8 mouse cellular contexts compared by ENCODE assay signal in genomic region chr1:172046938-172047337, GRCm38 (mm10). TPM values are rescaled to one million over a fixed set of nuclear protein-coding genes. Genes with fewer than 3 reads are reported as not detected.
A peak's percentile ranks its signal among the peaks of the same experiment; 100 is the strongest.
DNase-seq lines count a peak whose midpoint lies in the region; ATAC-seq and TF ChIP-seq lines count a peak whose summit lies in the region.

No protein-coding gene starts in this region.

- H3K9me3 ChIP-seq in kidney, embryonic 14.5 days (ENCODE audit: control insufficient read depth, low read length), result no peaks in the 10 kb centered on the region
- H3K9me3 ChIP-seq in lung, embryonic 14.5 days (ENCODE audit: low read depth, low read length), result no peaks in the 10 kb centered on the region

- TF ChIP-seq CTCF in lung, embryonic 14.5 days (IDR thresholded peaks at IDR 0.05; ENCODE audit: low read depth), result peak; percentile 90

- peaks cover 9% of the 10 kb centered on the region; the same call in 1 of the 2 replicates for H3K4me1 ChIP-seq in kidney, embryonic 14.5 days (ENCODE audit: control insufficient read depth, insufficient read depth, low read length)
- no peaks in the 10 kb centered on the region for H3K4me1 ChIP-seq in lung, embryonic 14.5 days (ENCODE audit: insufficient read depth)

- H3K4me3 ChIP-seq in kidney, embryonic 14.5 days (ENCODE audit: low read length), result no peak overlapping the region
- no peak overlapping the region for H3K4me3 ChIP-seq in lung, embryonic 14.5 days (ENCODE audit: low read depth, low read length)

- peak; percentile 85 for DNase-seq in ES-CJ7 (ENCODE audit: low read depth, low spot score)
- peak; percentile 82 for DNase-seq in adrenal gland, postnatal 10 days
- peak; percentile 73 for DNase-seq in embryo, embryonic 11.5 days (ENCODE audit: low read depth, low spot score)
- DNase-seq in heart, adult 8-10 months (ENCODE audit: low spot score), result peak; percentile 46
- DNase-seq in lung, embryonic 14.5 days, result peak; percentile 88
- DNase-seq in ovary, postnatal 36 days (ENCODE audit: low spot score), result peak; percentile 61
- DNase-seq in urinary bladder, postnatal 25 days (ENCODE audit: low spot score), result peak; percentile 57

- H3K9ac ChIP-seq in kidney, embryonic 14.5 days (ENCODE audit: low read depth, low read length), result no peak overlapping the region
- no peak overlapping the region for H3K9ac ChIP-seq in lung, embryonic 14.5 days

- WGBS in kidney, embryonic 14.5 days, result 9% methylated on average over 5 of the region's 5 CpGs
- WGBS in lung, embryonic 14.5 days, result 11% methylated on average over 5 of the region's 5 CpGs

- peak; percentile 67 for ATAC-seq in kidney, embryonic 14.5 days (ENCODE audit: low FRiP score, low TSS enrichment)
- peak; percentile 70 for ATAC-seq in lung, embryonic 14.5 days (ENCODE audit: insufficient read depth)

- H3K27ac ChIP-seq in kidney, embryonic 14.5 days (ENCODE audit: low read depth, low read length), result no peak overlapping the region
- no peak overlapping the region for H3K27ac ChIP-seq in lung, embryonic 14.5 days (ENCODE audit: low read depth)

- no peak overlapping the region for H3K4me2 ChIP-seq in kidney, embryonic 14.5 days (replicated peaks; ENCODE audit: low read depth, low read length)
- H3K4me2 ChIP-seq in lung, embryonic 14.5 days, result no peak overlapping the region

- no peaks in the 10 kb centered on the region for H3K27me3 ChIP-seq in kidney, embryonic 14.5 days (ENCODE audit: control insufficient read depth, insufficient read depth, low read length)
- H3K27me3 ChIP-seq in lung, embryonic 14.5 days (ENCODE audit: insufficient read depth, low read length), result peaks cover 4% of the 10 kb centered on the region; the same call in 1 of the 2 replicates

- H3K36me3 ChIP-seq in kidney, embryonic 14.5 days (ENCODE audit: control insufficient read depth, insufficient read depth, low read length), result no peaks in the 10 kb centered on the region
- H3K36me3 ChIP-seq in lung, embryonic 14.5 days (ENCODE audit: insufficient read depth), result no peaks in the 10 kb centered on the region

RNA-seq across cellular contexts. Expression of gene Nhlh1, which starts 10.4 kb away (rescaled TPM):
- total RNA-seq in adrenal gland, postnatal 10 days (2021), result under 1 TPM in 1 of 2 experiments, not detected in 1; 0.09 TPM
- total RNA-seq in heart, adult 8-10 months (2022), result not detected
- not detected in 2 replicates for polyA plus RNA-seq in kidney, embryonic 14.5 days (2014; fragmentation: Nextera tagmentation; extraction: Ambion mirVana)
- not detected in 2 replicates for polyA plus RNA-seq in lung, embryonic 14.5 days (2014; fragmentation: Nextera tagmentation; extraction: Ambion mirVana)

RNA-seq across cellular contexts. Expression of gene Vangl2, which starts 18.7 kb away (rescaled TPM):
- total RNA-seq in adrenal gland, postnatal 10 days (2021), result 10 to 100 TPM in 1 of 2 experiments, 1 to 10 TPM in 1; 6.3 to 10.6 TPM
- total RNA-seq in heart, adult 8-10 months (2022), result 1 to 10 TPM in 2 of 4 experiments, under 1 TPM in 2; 0.86 to 1.7 (median 1.1) TPM
- 18.2 and 19.0 TPM in 2 replicates for polyA plus RNA-seq in kidney, embryonic 14.5 days (2014; fragmentation: Nextera tagmentation; extraction: Ambion mirVana)
- 17.1 TPM in 2 replicates for polyA plus RNA-seq in lung, embryonic 14.5 days (2014; fragmentation: Nextera tagmentation; extraction: Ambion mirVana)

RNA-seq across cellular contexts. Expression of gene Copa, which starts 35.4 kb away (rescaled TPM):
- total RNA-seq in adrenal gland, postnatal 10 days (2021), result 100 to 1,000 TPM; 150 to 151 TPM
- total RNA-seq in heart, adult 8-10 months (2022), result 100 to 1,000 TPM; 103 to 115 (median 113) TPM
- 78.1 and 194 TPM in 2 replicates for polyA plus RNA-seq in kidney, embryonic 14.5 days (2014; fragmentation: Nextera tagmentation; extraction: Ambion mirVana)
- polyA plus RNA-seq in lung, embryonic 14.5 days (2014; fragmentation: Nextera tagmentation; extraction: Ambion mirVana), result 218 and 226 TPM in 2 replicates

RNA-seq across cellular contexts. Expression of gene Ncstn, which starts 35.7 kb away (rescaled TPM):
- total RNA-seq in adrenal gland, postnatal 10 days (2021), result 10 to 100 TPM; 81.0 to 93.0 TPM
- 10 to 100 TPM; 42.1 to 47.9 (median 44.0) TPM for total RNA-seq in heart, adult 8-10 months (2022)
- 66.5 and 136 TPM in 2 replicates for polyA plus RNA-seq in kidney, embryonic 14.5 days (2014; fragmentation: Nextera tagmentation; extraction: Ambion mirVana)
- 131 and 133 TPM in 2 replicates for polyA plus RNA-seq in lung, embryonic 14.5 days (2014; fragmentation: Nextera tagmentation; extraction: Ambion mirVana)
